Mouse (Mus musculus) bone marrow, adult 2 months (tissue): Measurements from ENCODE around the gene Kbtbd4.

Source experiments
- CTCF ChIP-seq: fragments of 200-500 bp; IDR thresholded peaks from 2 replicates; pipeline ENCODE4 v1.5.1; 2011; ENCODE audit warnings: low read length, control low read depth; ENCODE audit not compliant: control insufficient read depth, insufficient read depth
- POLR2A ChIP-seq: fragments of 200-500 bp; IDR thresholded peaks from 2 replicates; pipeline ENCODE4 v1.6.1; 2011; ENCODE audit warnings: low read depth, mild to moderate bottlenecking, control low read depth, low read length, borderline replicate concordance; ENCODE audit not compliant: control insufficient read depth

GRCm38 (mm10) chr2:90871180-90871961 is 33.2 kb upstream of the Kbtbd4 start:
- TF ChIP-seq CTCF, result no peak
- no peak for TF ChIP-seq POLR2A
